Mouse (Mus musculus): Measurements from ENCODE around the gene Plxna4. TPM values are rescaled to one million over a fixed set of nuclear protein-coding genes. Genes with fewer than 3 reads are reported as not detected.

The Plxna4 gene
- polyA plus RNA-seq, 1 experiment from 2014 or later = 1.2 TPM

DNA sequence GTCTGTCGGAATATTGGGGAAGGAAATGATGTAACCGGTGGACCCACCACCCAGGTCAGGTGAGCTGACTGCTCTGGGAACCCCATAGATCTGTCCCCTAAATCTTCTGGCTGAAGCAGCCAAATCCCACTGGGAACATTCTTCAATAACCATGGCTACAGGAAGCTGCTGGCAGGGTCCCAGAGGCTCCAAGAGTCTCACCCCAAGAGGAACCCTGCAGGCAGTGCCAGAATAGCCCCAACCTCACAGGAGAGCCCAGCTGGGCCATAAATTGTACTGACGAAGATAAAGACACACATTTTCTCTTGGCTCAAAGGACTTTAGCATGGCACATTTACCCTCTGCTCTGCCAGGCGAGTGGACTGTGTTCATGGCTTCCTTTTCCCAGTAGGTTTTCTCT is 232.4 kb downstream of the Plxna4 start:
- Histone ChIP-seq H3K9me3 (ENCODE audit: low read length) (no peaks in the 10 kb centered on the region), H3K27ac (ENCODE audit: low read length) (no peak overlapping the region), H3K9ac (replicated peaks; ENCODE audit: low read length) (no peak overlapping the region), H3K27me3 (ENCODE audit: insufficient read depth, low read length) (no peaks in the 10 kb centered on the region), H3K4me2 (replicated peaks; ENCODE audit: low read depth, low read length) (no peak overlapping the region), H3K4me3 (ENCODE audit: low read length) (no peak overlapping the region), H3K36me3 (ENCODE audit: insufficient read depth, low read length) (no peaks in the 10 kb centered on the region), H3K4me1 (ENCODE audit: insufficient read depth, low read length) (no peaks in the 10 kb centered on the region)
- WGBS = 54% methylated on average over 4 of the region's 4 CpGs
- ATAC-seq (ENCODE audit: low FRiP score, low TSS enrichment) = no peak

DNA sequence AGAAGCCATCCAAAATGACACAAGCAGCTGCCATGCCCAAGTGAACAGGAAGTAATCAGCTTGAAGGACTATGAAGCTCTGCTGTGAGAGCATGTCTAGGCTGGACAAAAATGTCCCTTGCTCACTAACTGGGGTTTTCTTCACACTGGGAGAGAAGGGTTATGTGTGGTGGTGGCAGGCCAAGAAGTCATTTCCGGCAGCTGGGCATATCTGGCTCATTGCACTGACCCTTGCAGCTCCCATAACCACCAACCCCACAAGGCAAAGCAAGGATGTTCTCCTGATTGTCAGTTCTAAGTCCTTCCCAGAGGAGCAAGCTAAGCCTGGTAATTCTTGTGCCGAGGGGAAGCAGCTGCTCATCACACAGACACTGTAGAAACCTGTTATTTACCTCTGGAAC is 239.0 kb downstream of the Plxna4 start:
- Histone ChIP-seq H3K9me3 (ENCODE audit: low read length) (no peaks in the 10 kb centered on the region), H3K27ac (ENCODE audit: low read length) (no peak overlapping the region), H3K4me1 (ENCODE audit: insufficient read depth, low read length) (no peaks in the 10 kb centered on the region), H3K4me3 (ENCODE audit: low read length) (no peak overlapping the region), H3K36me3 (ENCODE audit: insufficient read depth, low read length) (no peaks in the 10 kb centered on the region), H3K9ac (replicated peaks; ENCODE audit: low read length) (no peak overlapping the region), H3K4me2 (replicated peaks; ENCODE audit: low read depth, low read length) (no peak overlapping the region), H3K27me3 (ENCODE audit: insufficient read depth, low read length) (no peaks in the 10 kb centered on the region)
- WGBS = 71% methylated on average over 2 of the region's 2 CpGs
- ATAC-seq (ENCODE audit: low FRiP score, low TSS enrichment) = no peak

- H3K27ac ChIP-seq (ENCODE audit: low read length) = no peak overlapping the region
- WGBS = 48% methylated on average over 6 of the region's 6 CpGs
- H3K4me2 ChIP-seq (replicated peaks; ENCODE audit: low read depth, low read length) = no peak overlapping the region
- no peak overlapping the region for H3K4me3 ChIP-seq (ENCODE audit: low read length)
- no peaks in the 10 kb centered on the region for H3K36me3 ChIP-seq (ENCODE audit: insufficient read depth, low read length)
- H3K27me3 ChIP-seq (ENCODE audit: insufficient read depth, low read length) = no peaks in the 10 kb centered on the region
- no peaks in the 10 kb centered on the region for H3K4me1 ChIP-seq (ENCODE audit: insufficient read depth, low read length)
- H3K9ac ChIP-seq (replicated peaks; ENCODE audit: low read length) = no peak overlapping the region
- no peak for ATAC-seq (ENCODE audit: low FRiP score, low TSS enrichment)
- no peaks in the 10 kb centered on the region for H3K9me3 ChIP-seq (ENCODE audit: low read length)
These were observed 239.9 kb downstream of the Plxna4 start for GRCm38 (mm10) chr6:32348126-32348525.

DNA sequence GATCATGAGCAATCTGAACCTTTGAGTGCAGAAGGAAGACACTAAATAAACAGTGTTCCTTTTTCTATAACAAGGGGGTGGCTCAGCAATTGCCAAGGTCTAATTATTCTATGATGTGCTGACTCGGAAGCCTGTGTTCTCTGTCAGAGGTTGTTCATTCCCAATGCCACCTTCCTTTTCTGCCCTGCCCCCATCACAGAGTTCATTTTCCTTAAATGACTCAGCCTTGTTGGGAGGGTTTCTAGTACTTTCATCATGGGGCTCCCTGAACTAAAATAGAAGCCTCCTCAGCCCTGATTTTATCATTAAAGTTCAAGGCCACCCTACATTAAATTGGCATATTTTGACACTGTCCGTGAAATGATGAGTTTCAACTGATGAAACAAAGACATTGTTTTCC is 242.0 kb downstream of the Plxna4 start:
- 81% methylated on average over 2 of the region's 2 CpGs for WGBS
- no peak for ATAC-seq (ENCODE audit: low FRiP score, low TSS enrichment)
- Histone ChIP-seq H3K4me1 (ENCODE audit: insufficient read depth, low read length) (no peaks in the 10 kb centered on the region), H3K36me3 (ENCODE audit: insufficient read depth, low read length) (no peaks in the 10 kb centered on the region), H3K9ac (replicated peaks; ENCODE audit: low read length) (no peak overlapping the region), H3K4me2 (replicated peaks; ENCODE audit: low read depth, low read length) (no peak overlapping the region), H3K27ac (ENCODE audit: low read length) (no peak overlapping the region), H3K27me3 (ENCODE audit: insufficient read depth, low read length) (no peaks in the 10 kb centered on the region), H3K4me3 (ENCODE audit: low read length) (no peak overlapping the region), H3K9me3 (ENCODE audit: low read length) (no peaks in the 10 kb centered on the region)

- H3K9me3 ChIP-seq (ENCODE audit: low read length) = no peaks in the 10 kb centered on the region
- no peak overlapping the region for H3K4me3 ChIP-seq (ENCODE audit: low read length)
- no peak overlapping the region for H3K27ac ChIP-seq (ENCODE audit: low read length)
- no peaks in the 10 kb centered on the region for H3K27me3 ChIP-seq (ENCODE audit: insufficient read depth, low read length)
- no peak overlapping the region for H3K9ac ChIP-seq (replicated peaks; ENCODE audit: low read length)
- no peaks in the 10 kb centered on the region for H3K4me1 ChIP-seq (ENCODE audit: insufficient read depth, low read length)
- ATAC-seq (ENCODE audit: low FRiP score, low TSS enrichment) = no peak
- 79% methylated on average over 8 of the region's 8 CpGs for WGBS
- H3K36me3 ChIP-seq (ENCODE audit: insufficient read depth, low read length) = no peaks in the 10 kb centered on the region
- H3K4me2 ChIP-seq (replicated peaks; ENCODE audit: low read depth, low read length) = no peak overlapping the region
These were observed 245.3 kb downstream of the Plxna4 start for GRCm38 (mm10) chr6:32342727-32343126.

DNA sequence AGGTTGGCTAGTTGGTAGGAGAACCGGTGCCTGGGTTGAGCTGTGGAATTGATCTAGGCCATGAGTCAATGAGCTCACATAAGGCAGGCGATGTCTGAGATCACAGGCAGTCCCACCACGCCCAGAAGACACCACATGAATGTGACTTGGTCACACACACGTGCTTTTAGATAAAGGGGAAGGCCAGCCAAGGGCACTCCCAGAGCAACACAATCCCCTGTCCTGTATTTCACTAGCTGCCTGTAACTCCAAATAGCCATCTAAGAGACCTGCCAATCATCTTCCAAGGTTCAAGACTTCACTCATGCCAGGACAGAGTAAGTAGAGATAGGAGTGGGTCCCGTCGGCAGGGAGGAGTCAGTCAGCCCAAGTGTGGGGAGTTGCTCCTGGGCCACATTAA is 245.7 kb downstream of the Plxna4 start:
- Histone ChIP-seq H3K9ac (replicated peaks; ENCODE audit: low read length) (no peak overlapping the region), H3K27me3 (ENCODE audit: insufficient read depth, low read length) (no peaks in the 10 kb centered on the region), H3K9me3 (ENCODE audit: low read length) (no peaks in the 10 kb centered on the region), H3K27ac (ENCODE audit: low read length) (no peak overlapping the region), H3K4me3 (ENCODE audit: low read length) (no peak overlapping the region), H3K4me2 (replicated peaks; ENCODE audit: low read depth, low read length) (no peak overlapping the region), H3K4me1 (ENCODE audit: insufficient read depth, low read length) (no peaks in the 10 kb centered on the region), H3K36me3 (ENCODE audit: insufficient read depth, low read length) (no peaks in the 10 kb centered on the region)
- no peak for ATAC-seq (ENCODE audit: low FRiP score, low TSS enrichment)
- WGBS = 81% methylated on average over 6 of the region's 6 CpGs

DNA sequence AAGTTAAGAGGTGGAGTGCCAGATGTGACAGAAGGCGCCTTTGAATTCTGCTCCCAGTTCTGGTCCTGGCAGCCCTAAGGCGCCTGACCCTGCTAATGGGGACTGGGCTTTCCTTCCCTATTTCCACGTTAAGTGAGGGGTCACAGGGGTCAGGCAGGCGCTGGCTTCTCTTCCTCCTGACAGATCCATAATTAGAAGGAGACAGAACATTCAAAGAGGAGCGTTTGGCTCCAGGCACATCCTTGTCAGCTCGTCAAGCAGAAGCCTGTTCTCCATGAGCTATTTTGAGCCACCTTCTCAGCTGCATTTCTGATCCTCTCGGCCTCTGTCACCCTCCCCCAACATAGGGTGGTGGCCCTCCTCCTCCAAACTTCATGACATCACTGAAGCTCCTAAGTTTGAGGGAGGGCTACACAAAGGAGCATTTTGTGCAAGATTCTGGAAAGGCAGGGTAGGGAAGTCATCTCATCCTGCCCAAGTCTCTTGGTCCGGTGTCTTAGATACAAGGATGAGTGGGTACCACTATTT is 249.5 kb downstream of the Plxna4 start:
- no peak for ATAC-seq (ENCODE audit: low FRiP score, low TSS enrichment)
- no peak overlapping the region for H3K4me3 ChIP-seq (ENCODE audit: low read length)
- H3K9me3 ChIP-seq (ENCODE audit: low read length) = no peaks in the 10 kb centered on the region
- no peaks in the 10 kb centered on the region for H3K36me3 ChIP-seq (ENCODE audit: insufficient read depth, low read length)
- H3K9ac ChIP-seq (replicated peaks; ENCODE audit: low read length) = no peak overlapping the region
- H3K27ac ChIP-seq (ENCODE audit: low read length) = no peak overlapping the region
- no peaks in the 10 kb centered on the region for H3K4me1 ChIP-seq (ENCODE audit: insufficient read depth, low read length)
- H3K27me3 ChIP-seq (ENCODE audit: insufficient read depth, low read length) = no peaks in the 10 kb centered on the region
- 44% methylated on average over 8 of the region's 8 CpGs for WGBS
- no peak overlapping the region for H3K4me2 ChIP-seq (replicated peaks; ENCODE audit: low read depth, low read length)

DNA sequence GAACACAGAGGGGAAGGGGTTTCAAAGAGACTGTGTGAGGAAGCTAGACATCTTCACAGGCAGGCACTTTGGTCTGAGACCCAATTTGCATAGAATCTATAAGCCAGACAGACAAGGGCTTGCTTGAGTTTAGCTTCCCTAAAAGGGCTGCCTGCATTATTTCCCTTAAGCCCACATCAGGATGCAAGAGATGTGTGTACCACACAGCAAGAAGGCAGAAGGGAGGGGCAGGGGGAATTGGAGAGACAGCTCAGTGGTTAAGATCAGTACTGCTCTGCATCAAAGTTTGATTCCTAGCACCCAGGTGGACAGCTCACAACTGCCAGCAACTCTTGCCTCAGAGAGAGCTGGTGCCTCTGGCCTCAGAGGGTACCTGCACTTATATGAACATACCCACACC is 256.7 kb downstream of the Plxna4 start:
- H3K4me1 ChIP-seq (ENCODE audit: insufficient read depth, low read length) = peaks cover 3% of the 10 kb centered on the region; the same call in 1 of the 2 replicates

GRCm38 (mm10) chr6:32330034-32330795 is 257.8 kb downstream of the Plxna4 start:
- H3K27me3 ChIP-seq (ENCODE audit: insufficient read depth, low read length) = no peaks in the 10 kb centered on the region
- H3K4me3 ChIP-seq (ENCODE audit: low read length) = no peak overlapping the region
- no peaks in the 10 kb centered on the region for H3K9me3 ChIP-seq (ENCODE audit: low read length)
- 76% methylated on average over 9 of the region's 9 CpGs for WGBS
- ATAC-seq (ENCODE audit: low FRiP score, low TSS enrichment) = no peak
- H3K4me1 ChIP-seq (ENCODE audit: insufficient read depth, low read length) = peaks cover 3% of the 10 kb centered on the region; the same call in 1 of the 2 replicates
- H3K9ac ChIP-seq (replicated peaks; ENCODE audit: low read length) = no peak overlapping the region
- H3K4me2 ChIP-seq (replicated peaks; ENCODE audit: low read depth, low read length) = no peak overlapping the region
- H3K36me3 ChIP-seq (ENCODE audit: insufficient read depth, low read length) = no peaks in the 10 kb centered on the region
- H3K27ac ChIP-seq (ENCODE audit: low read length) = no peak overlapping the region

More for the DNA sequence above, 256.7 kb downstream of the Plxna4 start:
- no peaks in the 10 kb centered on the region for H3K36me3 ChIP-seq (ENCODE audit: insufficient read depth, low read length)
- no peak for ATAC-seq (ENCODE audit: low FRiP score, low TSS enrichment)
- no peak overlapping the region for H3K9ac ChIP-seq (replicated peaks; ENCODE audit: low read length)
- no peak overlapping the region for H3K27ac ChIP-seq (ENCODE audit: low read length)
- H3K4me2 ChIP-seq (replicated peaks; ENCODE audit: low read depth, low read length) = no peak overlapping the region
- H3K4me3 ChIP-seq (ENCODE audit: low read length) = no peak overlapping the region
- H3K27me3 ChIP-seq (ENCODE audit: insufficient read depth, low read length) = no peaks in the 10 kb centered on the region
- no peaks in the 10 kb centered on the region for H3K9me3 ChIP-seq (ENCODE audit: low read length)

DNA sequence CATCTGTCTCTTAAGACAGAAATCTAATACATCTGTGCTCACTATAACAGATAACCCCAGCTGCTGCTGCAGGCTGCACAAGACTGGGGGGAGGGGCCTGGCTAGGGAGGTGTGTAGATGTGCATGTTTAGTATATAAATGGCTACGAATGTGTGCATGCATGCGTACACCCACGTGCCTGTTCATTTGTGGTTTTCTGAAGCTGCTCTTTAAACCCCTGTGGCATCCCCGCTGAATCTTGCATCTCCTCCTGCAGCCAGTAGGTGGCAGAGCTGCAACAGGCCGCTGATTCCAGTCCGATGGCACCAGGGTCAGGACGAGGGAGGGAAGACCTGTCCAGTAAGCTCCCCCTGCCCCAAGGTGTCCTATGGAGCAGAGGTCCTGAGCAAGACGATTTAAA is 260.0 kb downstream of the Plxna4 start:
- Histone ChIP-seq H3K4me1 (ENCODE audit: insufficient read depth, low read length) (peaks cover 3% of the 10 kb centered on the region; the same call in 1 of the 2 replicates), H3K9ac (replicated peaks; ENCODE audit: low read length) (no peak overlapping the region), H3K4me2 (replicated peaks; ENCODE audit: low read depth, low read length) (no peak overlapping the region), H3K9me3 (ENCODE audit: low read length) (no peaks in the 10 kb centered on the region), H3K4me3 (ENCODE audit: low read length) (no peak overlapping the region), H3K36me3 (ENCODE audit: insufficient read depth, low read length) (no peaks in the 10 kb centered on the region), H3K27me3 (ENCODE audit: insufficient read depth, low read length) (no peaks in the 10 kb centered on the region), H3K27ac (ENCODE audit: low read length) (no peak overlapping the region)
- ATAC-seq (ENCODE audit: low FRiP score, low TSS enrichment) = peak; percentile 61
- 4% methylated on average over 8 of the region's 8 CpGs for WGBS
